Mouse (Mus musculus) thymus, postnatal 25 days (tissue): ENCODE results near the gene Tob2.

Experiments used
- DNase-seq: peaks from one replicate; pipeline ENCODE4 v3.0.0; 2022

Tob2 gene

DNA sequence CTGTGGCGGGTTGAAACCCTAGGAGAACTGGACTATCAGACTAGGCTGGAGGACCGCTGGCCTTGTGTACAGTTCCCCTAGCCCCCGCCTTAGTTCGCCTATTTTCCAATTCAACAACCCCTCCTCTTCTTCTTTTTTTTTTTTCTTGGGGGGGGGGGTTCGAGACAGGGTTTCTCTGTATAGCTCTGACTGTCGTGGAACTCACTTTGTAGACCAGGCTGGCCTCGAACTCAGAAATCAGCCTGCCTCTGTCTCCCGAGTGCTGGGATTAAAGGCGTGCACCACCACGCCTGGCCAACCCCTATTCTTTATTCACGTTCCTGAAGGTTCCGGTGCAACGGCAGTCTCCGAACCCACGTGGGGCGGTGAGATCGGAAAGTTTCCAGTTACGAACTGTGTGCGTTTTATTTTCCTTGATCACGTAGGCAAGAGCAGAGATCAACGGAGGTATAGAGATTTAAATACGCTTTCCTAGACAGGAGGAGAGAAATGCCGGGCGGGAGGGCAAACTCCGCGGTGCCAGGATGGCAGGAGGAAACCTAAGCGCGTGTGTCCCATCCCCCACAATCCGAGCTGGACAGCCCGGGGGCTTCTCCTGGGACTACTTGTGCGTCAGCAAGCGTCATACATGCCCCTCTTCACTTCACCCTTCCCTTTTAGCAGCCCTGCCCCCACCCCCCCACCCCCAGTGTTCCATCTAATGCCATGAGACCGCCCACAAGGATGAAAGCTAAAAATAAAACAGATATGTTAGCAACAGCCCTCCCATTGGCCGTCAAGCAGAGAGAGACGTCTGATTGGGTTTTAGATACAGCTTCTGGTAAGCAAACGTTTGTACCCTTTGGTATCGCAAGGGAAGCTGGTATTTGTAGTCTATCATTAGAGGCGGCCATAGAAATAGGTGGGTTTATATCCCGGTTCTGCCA is 997 bp upstream of the Tob2 start:
- DNase-seq: peak; percentile 84

DNA sequence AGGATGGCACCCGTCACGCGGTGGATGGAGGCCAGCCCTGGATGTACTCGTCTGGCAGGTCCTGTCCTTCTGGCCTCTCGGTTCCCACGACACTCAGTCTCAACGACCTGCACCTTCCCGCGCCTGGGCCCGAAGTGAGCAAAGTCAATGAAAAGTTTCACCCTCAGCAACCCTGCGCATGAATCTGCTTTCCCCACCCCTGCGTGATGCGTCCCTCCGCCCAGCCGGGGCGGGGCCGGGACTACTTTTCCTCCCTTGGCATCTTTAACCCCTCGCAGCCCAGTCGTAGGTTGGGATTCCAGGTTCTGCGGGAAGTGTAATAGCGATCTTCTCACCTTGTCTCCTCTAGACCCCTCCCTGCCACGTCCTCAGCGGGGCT is 469 bp downstream of the Tob2 start:
- DNase-seq: peak; percentile 96

DNA sequence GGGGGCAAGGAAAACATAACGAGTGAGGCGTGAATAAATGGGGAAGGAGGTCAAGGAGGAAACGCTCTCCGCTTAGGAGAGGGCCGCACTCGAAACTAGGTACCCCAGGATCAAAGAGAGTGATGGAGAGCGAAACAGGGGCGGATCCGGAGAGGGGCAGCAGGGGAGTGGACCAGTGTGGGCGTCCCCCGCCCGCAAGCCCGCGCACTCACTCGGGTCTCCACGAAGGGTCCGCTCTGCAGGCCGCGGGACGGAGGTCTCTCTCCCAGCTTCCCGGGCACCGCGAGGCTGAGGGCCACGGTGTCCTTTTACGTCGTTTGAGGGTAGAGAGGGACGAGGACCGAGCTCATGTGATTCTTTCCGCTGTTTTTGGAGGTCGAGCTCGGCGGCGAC is 876 bp downstream of the Tob2 start:
- no peak for DNase-seq

DNA sequence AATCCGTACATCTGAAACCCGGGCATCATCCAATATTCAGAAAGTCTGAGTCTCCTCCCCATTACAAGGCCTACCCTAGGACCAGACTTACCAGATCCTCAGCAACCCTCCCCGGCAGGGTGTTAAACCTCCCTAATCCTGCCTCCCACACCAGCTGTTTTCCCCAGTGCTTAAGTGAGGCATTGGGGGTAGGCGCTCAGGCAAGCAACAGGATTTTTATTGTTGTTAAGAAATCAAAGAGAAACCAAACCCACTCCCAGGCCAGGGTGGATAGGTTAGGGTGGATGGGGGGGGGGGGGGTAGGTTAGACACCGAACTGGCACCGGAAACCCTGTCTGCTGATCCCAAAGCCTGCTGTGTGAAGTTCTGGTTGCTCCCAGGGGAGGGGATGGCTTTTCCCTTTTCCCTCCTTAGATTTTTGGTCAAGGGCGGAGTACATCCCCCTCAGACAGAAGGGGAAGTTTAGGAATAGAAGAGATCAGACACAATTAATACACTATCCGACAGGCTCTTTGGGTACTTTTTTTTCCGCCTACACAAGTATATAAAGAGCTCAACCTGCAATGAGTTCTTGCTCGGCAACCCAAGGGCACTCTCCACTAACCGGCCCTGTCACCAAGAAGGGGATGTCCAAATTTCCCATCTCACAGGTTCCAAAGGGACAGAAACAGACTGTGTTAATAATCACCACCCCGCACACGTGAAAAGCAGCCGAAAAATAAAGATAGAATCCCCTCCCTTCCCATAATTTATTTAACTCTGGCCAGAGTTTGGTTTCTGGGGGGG is 1.5 kb downstream of the Tob2 start:
- peak; percentile 36 for DNase-seq

DNA sequence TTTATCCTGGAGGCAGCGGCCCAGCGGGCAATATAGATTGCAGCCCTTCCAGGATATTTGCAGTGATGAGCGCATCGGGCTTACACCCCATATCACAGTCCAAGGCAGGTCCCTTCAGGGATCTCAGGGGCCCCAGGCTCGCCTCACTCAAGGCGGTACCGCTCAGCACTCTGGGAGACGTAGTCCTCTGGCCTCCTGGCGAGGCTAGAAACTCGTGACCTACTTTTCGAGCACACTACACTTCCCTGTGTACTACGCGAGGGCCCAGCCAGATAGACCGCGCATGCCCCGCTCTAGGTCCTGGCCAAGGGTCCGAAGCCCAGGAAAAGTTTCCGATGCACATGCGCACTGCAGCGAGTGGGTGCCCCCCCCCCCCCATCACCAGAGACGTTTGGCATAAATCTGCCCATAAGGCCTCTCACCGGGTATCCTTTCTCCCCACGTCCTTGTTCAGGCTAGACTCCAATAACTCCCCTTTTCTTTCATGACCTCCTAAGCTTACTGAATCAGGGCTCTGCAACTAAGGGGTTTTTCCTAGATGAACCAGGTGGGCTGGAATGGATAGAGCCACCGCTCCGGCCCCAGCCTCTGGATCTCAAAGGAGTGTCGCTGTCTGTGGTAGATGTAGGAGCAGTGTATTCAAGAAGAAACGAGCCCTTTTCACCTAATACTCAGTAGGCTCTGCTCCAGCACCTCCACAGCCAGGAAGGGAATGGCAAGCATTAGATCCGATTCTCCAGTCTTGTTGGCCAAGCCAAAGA is 2.4 kb downstream of the Tob2 start:
- DNase-seq: peak; percentile 79

DNA sequence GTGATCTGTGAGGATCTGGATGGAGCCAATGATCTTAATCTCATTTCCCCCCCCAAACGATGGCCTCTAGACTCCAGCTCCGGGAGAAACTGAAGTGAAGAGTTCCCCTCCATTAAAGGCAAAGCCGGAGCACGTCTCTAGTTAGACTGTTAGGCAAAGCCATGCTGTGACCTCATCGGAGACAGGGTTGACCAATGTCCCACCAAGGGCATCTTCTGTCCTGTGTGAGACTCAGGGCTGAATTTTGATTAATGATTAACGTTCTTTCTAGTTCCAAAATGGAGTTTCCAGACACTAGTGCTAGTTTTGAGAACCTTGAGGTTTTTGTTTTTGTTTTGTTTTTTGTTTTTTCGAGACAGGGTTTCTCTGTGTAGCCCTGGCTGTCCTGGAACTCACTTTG is 5.5 kb downstream of the Tob2 start:
- no peak for DNase-seq

DNA sequence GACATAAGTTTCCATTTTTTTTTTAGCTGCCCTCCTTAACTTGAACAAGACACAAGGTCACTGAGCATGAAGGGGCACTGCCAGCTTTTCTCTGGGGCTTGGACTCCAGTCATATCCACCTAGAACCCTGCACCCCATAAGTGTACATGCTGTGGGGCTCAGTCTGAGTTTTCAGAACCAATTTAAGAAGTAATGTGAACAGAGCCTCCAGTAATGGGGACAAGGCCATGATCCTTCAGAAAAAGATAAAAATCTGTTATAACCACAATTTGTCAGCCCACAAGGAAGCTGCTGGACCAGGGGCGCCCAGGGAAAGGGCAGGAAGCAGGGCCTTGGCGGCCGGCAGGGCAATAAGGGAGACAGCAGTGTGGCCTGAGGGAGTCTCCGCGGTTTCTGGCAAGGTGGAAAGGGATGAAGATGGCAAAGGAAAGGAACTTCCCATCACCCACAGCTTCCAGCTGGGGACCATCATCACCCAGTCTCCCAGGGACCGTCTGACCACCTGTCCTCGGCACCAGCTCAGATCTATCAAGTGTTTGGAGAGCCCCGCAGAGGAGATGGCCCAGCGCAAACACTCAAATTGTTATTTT is 6.1 kb downstream of the Tob2 start:
- no peak for DNase-seq

DNA sequence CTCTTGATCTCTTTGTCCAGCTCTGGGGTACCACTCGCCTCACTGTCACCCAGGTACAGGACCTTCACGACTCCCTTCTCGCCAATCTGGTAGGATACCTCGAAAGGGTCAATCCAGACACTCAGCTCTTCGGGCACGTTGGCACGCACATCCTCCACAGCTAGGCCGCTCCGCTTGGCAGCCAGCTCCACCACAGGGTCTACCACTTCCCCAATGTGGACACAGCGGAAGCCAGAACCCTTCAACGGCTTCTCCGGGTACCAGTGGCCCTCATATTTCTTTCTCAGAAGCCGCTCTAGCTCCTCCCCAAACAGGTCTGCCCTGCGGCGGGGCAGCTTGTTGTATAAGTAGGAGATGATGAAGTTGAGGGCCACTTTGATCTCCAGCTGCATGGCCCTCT is 7.2 kb downstream of the Tob2 start:
- peak; percentile 27 for DNase-seq

DNA sequence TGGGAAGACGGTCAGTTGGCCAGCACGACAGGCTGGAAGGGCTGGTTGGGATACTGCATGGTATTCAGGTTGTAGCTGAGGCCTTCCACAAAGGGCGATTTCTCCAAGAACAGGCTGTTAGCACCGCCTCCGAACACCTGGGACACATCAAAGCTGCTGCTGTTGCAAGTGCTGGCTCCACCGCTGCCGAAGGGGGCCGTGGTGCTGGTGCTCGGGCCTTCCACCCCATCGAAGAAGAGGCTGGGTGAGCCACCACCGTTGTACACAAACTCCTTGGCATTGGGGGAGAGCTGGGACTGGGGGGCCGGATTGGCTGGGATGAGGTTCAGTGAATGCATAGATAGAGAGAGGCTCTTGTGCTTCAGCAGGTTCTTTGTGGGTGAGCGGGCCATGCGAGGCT is 7.9 kb downstream of the Tob2 start:
- peak; percentile 40 for DNase-seq

DNA sequence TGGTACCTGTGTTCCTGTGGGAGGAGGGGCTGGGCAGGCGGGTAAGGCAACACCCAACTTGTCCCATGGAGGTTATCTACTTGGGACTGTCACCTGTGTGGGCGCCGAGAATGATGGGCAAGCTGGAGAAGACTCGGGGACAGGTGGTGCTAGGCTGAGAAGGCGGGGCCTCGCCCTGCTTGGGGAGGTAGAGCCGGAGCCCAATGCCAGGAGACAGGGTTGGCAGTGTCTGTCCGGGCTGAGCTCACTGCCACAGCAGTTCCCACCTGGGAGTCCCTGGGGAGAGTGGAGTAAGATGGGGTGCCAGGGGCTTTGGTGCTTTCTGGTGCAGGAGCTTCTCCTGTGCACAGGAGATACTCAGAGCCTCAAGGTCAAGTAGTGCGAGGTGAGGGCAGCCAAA is 9.5 kb downstream of the Tob2 start:
- no peak for DNase-seq

DNA sequence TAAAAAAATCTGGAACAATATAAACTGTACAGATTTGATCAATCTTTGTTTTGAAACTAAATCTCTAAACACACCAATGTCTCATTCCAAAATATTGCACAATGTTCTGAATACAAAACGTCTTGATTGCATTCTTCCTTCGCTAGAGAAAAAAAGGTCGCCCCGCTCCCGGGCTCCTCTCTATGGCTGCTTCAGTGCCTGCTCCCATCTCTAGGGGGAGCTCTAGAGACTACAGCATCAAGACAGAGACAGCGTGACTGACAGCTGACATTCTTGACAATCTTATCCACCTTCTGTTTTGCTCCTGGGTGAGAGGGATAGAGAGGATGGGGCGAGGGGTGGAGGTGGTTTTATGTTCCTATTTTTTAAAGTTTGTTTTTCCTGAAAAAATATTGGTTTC is 10.3 kb downstream of the Tob2 start:
- peak; percentile 79 for DNase-seq

DNA sequence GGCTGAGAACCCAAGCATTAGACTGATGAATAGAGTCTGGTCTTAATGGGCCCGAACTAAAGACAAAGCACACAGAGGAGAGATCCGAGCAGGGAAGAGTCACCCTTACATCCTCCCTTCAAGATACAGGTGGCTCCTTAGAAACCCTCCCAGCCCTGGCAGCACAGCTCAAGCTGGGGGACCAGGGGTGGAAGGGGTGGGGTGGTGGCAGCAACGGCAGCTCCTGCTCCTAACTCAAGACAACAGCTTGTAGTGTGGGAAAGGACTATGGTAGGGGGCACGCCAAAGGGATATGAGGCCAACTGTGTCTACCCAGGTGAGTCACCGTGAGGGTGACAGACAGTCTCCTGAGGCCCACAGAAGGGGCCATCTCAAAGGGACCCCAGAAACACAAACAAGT is 10.7 kb downstream of the Tob2 start:
- no peak for DNase-seq

DNA sequence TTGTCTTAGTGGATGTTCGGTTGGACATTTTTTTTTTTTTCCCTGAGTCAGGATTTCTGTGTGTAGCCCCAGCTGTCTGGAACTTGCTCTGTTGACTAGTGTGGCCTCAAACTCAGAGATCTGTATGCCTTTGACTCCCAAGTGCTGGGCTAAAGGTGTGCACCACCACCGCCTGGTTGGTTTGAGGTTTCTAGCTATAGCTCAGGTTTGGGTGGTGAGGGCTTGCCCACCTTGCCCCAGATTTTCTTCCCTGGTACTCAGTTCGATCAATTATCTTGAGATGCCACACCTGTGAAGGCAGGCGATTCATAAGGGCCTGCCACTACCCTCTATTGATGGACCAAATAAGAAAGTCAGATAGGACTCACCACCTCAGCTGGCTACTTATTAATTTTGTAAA is 11.4 kb downstream of the Tob2 start:
- no peak for DNase-seq

DNA sequence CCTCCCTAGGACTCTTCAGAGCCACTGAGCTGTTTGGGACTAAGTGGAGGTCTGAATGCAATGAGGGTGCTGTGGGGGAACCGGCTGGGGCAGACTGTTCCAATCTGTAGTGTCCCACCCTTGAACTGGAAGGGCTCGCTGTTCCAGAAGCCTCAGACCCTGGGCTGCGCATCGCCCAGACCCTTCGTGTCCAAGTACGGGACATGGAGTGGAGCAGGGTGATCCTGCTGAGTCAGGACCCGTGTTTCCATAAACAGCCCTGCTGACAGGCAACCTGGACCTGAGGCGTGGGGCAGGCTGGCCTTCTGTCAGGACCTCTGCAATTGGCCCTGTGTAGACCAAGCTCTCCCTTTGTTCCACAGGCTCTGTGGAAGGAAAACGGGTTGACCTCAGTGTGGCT is 11.8 kb downstream of the Tob2 start:
- no peak for DNase-seq

DNA sequence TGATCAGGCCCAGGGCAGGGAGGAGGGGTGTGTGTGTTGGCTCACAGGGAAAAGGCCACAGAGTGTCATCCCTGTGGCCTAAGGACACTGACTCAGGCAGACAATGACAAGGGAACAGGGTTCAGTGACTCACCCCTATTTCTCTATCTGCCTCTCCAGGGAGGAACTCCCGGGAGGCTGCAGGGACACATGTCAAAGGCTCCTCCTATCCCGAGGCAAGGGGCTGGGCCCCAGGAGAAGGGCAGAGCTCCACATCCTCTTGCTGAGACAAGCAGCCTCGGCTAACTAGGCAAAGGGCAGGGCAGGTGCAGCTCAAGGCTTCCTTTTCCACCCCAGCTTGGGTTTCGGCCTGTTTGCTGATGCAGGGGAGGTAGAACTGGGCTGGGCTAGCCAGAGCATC is 12.9 kb downstream of the Tob2 start:
- no peak for DNase-seq

DNA sequence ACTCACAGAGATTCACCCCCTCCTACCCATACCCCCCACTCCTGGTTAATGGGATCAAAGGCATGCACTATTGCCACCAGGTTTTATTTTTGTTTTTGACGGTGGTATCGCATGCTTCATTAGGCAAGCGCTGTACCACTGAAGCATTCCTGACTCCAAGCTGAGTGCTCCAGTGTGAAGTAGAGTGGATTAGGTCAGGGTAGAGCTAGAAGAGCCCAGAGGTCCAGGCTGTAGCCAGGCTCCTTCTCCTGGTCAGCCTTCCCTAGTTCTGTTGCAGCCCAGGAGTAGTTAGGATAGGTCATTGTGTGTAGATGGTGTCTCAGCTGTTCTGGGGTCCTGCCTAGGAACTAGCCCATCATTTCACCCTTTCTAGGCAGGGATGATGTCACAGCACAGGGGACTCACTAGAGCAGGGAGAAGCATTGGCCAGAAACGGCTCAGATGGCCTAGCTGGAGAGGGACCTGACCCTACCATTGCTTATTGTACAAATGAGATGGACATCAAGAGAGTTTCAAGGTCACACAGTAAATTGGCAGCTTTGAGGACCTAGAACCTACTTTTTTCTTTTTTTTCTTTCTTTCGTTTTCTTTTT is 13.5 kb downstream of the Tob2 start:
- no peak for DNase-seq

DNA sequence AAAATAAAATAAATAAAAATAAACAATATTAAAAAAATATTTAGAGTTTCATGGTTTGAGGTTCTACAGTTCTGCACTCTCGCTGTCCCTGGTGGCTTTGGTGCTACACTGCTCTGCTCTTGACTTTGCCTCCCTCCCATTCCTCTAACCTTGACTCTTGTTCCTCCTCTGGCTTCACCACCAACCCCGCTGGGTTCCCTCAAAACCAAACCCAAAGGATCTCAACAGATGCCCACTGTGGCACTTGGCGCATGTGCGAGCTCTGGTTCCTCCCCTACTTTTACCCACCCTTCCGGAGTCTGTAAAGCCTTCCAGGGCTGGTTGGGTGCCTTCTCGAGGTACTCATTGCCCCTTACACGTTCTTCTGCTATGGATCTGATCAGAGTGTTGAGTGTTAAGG is 16.3 kb downstream of the Tob2 start:
- DNase-seq: no peak

DNA sequence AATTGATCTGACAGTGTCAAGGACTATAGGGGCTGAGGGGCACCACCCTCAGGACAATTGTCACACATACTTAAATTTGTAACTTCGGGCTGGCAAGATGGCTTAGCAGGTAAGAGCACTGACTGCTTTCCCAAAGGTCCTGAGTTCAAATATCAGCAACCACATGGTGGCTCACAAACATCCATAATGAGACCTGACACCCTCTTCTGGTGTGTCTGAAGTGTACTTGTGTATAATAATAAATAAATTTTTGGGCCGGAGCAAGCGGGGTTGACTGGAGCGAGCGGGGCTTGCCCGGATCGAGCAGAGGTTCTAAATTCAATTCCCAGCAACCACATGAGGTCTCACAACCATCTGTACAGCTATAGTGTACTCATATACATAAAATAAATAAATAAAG is 18.3 kb downstream of the Tob2 start:
- no peak for DNase-seq

DNA sequence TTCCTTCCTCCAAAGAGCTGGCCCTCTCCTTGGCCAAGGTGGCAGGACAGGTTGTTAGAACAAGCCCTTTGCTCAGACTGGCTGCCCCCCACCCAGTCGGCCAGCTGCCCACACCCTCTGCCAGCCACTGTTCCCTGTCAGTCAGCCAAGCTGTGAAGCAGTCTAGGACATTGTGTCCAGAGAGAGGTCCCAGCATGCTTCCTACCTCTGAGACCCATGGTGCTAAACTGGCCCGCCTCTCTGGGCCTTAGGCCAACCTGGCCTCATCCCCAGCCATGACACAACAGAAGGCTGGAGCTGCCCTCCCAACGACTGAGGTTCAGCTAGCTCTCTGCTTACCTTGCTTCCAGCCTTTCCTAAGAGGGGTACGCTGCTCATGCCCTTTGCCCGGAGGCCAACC is 19.0 kb downstream of the Tob2 start:
- DNase-seq: no peak

DNA sequence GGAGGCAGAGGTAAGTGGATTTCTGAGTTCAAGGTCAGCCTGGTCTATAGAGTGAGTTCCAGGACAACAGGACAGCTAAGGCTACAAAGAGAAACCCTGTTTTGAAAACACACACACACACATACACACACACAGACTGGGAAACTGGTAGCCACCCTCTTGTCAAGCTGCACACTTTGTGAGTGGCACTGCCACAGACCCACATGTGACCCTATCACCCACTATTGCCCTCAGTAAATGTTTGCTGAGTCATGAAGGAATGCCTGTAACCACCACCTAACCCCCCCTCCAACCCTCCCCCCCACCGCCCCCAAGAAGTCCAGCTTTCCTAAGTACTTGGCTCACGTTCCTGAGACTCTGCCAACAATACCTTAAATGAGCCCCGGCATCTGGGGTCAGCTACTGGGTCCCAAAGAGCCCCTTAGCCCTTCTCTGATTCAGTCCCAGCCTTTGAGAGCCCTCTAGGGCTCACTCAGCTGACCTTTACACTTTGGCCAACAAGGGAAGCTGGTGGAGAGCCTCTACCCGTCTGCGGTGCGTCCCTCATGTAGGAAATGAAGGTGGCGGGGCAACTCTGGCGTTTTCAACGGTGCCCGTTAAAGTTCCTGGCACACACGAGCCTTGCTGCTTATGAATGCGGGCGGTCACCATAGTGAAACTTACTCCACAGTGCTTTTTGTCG is 19.9 kb downstream of the Tob2 start:
- DNase-seq: no peak

DNA sequence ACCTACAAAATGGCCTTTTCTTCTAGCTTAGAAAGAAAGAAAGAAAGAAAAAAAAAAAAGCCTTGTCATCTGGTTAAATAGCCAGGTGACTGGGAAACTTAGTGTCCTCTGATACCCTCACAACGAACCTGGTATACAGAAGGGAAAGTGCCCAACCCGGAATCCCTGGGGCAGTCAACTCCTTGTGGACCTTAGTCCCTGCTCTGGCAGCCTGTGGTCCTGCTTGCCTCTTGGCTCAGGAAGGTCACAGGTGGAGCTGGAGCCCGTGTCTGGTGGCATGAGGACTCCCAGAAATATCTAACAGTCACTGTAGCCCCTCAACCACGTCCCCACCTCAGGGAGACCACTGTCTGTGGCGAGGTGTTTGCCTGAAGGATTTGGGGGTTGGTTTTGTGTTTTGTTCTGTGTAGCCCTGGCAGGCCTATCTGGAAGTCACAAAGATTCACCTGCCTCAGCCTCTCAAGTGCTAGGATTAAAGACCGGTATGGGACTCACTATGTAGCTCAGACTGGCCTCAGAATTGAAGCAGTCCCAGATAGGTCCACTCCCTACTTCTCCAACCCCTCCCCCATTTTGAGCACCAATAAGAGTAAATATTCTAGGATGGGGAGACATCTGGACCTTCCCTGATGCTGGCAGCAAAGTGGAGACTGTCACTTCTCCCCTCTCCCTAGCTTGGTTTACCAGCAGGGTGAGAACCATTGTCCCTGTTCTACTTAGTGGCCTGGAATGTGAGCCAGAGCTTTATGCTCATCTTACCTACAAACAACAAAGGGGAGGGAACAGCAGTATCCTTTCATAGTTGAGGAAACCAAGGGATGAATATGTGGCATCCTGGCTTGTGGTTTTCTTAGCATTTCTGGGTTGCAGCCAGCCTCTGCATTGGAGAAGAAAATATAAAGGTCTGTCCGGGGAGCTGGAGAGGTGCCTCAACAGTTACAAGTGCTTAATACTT is 21.4 kb downstream of the Tob2 start:
- no peak for DNase-seq
